Mouse (Mus musculus): ENCODE results near the gene Epha8. TPM values are rescaled to one million over a fixed set of nuclear protein-coding genes. Genes with fewer than 3 reads are reported as not detected.

The Epha8 gene
- polyA plus RNA-seq, 1 experiment from 2014 or later, result 1.1 TPM

GRCm38 (mm10) chr4:136907809-136908208 is 48.8 kb downstream of the Epha8 start:
- no peak for ATAC-seq (replicated peaks; ENCODE audit: low FRiP score, low TSS enrichment, low read depth)
- H3K9ac ChIP-seq (ENCODE audit: low read length), result no peak overlapping the region
- H3K27me3 ChIP-seq (replicated peaks; ENCODE audit: control insufficient read depth, insufficient read depth, low read length), result peaks cover 58% of the 10 kb centered on the region

GRCm38 (mm10) chr4:136907033-136907432 is 49.6 kb downstream of the Epha8 start:
- no peak overlapping the region for H3K4me3 ChIP-seq (ENCODE audit: low read depth, low read length)
- DNase-seq (ENCODE audit: low spot score) (peak; percentile 88), ATAC-seq (replicated peaks; ENCODE audit: low FRiP score, low TSS enrichment, low read depth) (no peak; the same call in 1 of the 2 replicates)
- H3K27me3 ChIP-seq (replicated peaks; ENCODE audit: control insufficient read depth, insufficient read depth, low read length), result peaks cover 50% of the 10 kb centered on the region
- H3K9ac ChIP-seq (ENCODE audit: low read length), result no peak overlapping the region
- WGBS, result 10% methylated on average over 7 of the region's 7 CpGs
- no peaks in the 10 kb centered on the region for H3K4me1 ChIP-seq (replicated peaks; ENCODE audit: control insufficient read depth, insufficient read depth, low read length)
- no peak overlapping the region for H3K27ac ChIP-seq (ENCODE audit: low read depth)
- no peak overlapping the region for H3K4me2 ChIP-seq (ENCODE audit: low read length)
- H3K9me3 ChIP-seq (ENCODE audit: control insufficient read depth, low read length), result no peaks in the 10 kb centered on the region
- no peaks in the 10 kb centered on the region for H3K36me3 ChIP-seq (ENCODE audit: control insufficient read depth, insufficient read depth, low read length)

More at GRCm38 (mm10) chr4:136907809-136908208, 48.8 kb downstream of the Epha8 start:
- Histone ChIP-seq H3K27ac (ENCODE audit: low read depth) (no peak overlapping the region), H3K36me3 (ENCODE audit: control insufficient read depth, insufficient read depth, low read length) (no peaks in the 10 kb centered on the region), H3K4me3 (ENCODE audit: low read depth, low read length) (no peak overlapping the region), H3K4me1 (replicated peaks; ENCODE audit: control insufficient read depth, insufficient read depth, low read length) (no peaks in the 10 kb centered on the region), H3K4me2 (ENCODE audit: low read length) (no peak overlapping the region), H3K9me3 (ENCODE audit: control insufficient read depth, low read length) (no peaks in the 10 kb centered on the region)
- no peak for DNase-seq (ENCODE audit: low spot score)

GRCm38 (mm10) chr4:136904767-136905539 is 51.7 kb downstream of the Epha8 start:
- ATAC-seq (replicated peaks; ENCODE audit: low FRiP score, low TSS enrichment, low read depth), result no peak
- Histone ChIP-seq H3K36me3 (ENCODE audit: control insufficient read depth, insufficient read depth, low read length) (no peaks in the 10 kb centered on the region), H3K27ac (ENCODE audit: low read depth) (no peak overlapping the region), H3K27me3 (replicated peaks; ENCODE audit: control insufficient read depth, insufficient read depth, low read length) (peaks cover 35% of the 10 kb centered on the region), H3K9ac (ENCODE audit: low read length) (no peak overlapping the region), H3K4me1 (replicated peaks; ENCODE audit: control insufficient read depth, insufficient read depth, low read length) (no peaks in the 10 kb centered on the region), H3K9me3 (ENCODE audit: control insufficient read depth, low read length) (no peaks in the 10 kb centered on the region), H3K4me2 (ENCODE audit: low read length) (no peak overlapping the region), H3K4me3 (ENCODE audit: low read depth, low read length) (no peak overlapping the region)
- WGBS, result 3% methylated on average over 23 of the region's 23 CpGs
- DNase-seq (ENCODE audit: low spot score), result no peak

GRCm38 (mm10) chr4:136899154-136899553 is 57.5 kb downstream of the Epha8 start:
- ATAC-seq (replicated peaks; ENCODE audit: low FRiP score, low TSS enrichment, low read depth), result no peak
- H3K4me1 ChIP-seq (replicated peaks; ENCODE audit: control insufficient read depth, insufficient read depth, low read length), result peaks cover 6% of the 10 kb centered on the region; the same call in 1 of the 2 replicates
- H3K27me3 ChIP-seq (replicated peaks; ENCODE audit: control insufficient read depth, insufficient read depth, low read length), result peaks cover 25% of the 10 kb centered on the region
- H3K4me3 ChIP-seq (ENCODE audit: low read depth, low read length), result no peak overlapping the region
- no peaks in the 10 kb centered on the region for H3K9me3 ChIP-seq (ENCODE audit: control insufficient read depth, low read length)
- DNase-seq (ENCODE audit: low spot score), result no peak
- no peaks in the 10 kb centered on the region for H3K36me3 ChIP-seq (ENCODE audit: control insufficient read depth, insufficient read depth, low read length)
- WGBS, result 63% methylated on average over 7 of the region's 7 CpGs
- H3K27ac ChIP-seq (ENCODE audit: low read depth), result no peak overlapping the region
- H3K9ac ChIP-seq (ENCODE audit: low read length), result no peak overlapping the region
- H3K4me2 ChIP-seq (ENCODE audit: low read length), result no peak overlapping the region

GRCm38 (mm10) chr4:136898637-136899036 is 58.0 kb downstream of the Epha8 start, which contains the start of gene C1qa:
Gene C1qa (minus strand): TSS chr4:136898803.
- Histone ChIP-seq H3K4me2 (ENCODE audit: low read length) (no peak within 1 kb of the TSS), H3K27ac (ENCODE audit: low read depth) (no peak within 1 kb of the TSS), H3K27me3 (replicated peaks; ENCODE audit: control insufficient read depth, insufficient read depth, low read length) (peaks cover 20% of the 10 kb centered on the region), H3K4me3 (ENCODE audit: low read depth, low read length) (no peak within 1 kb of the TSS), H3K36me3 (ENCODE audit: control insufficient read depth, insufficient read depth, low read length) (no peaks in the 10 kb centered on the region), H3K9me3 (ENCODE audit: control insufficient read depth, low read length) (no peaks in the 10 kb centered on the region), H3K4me1 (replicated peaks; ENCODE audit: control insufficient read depth, insufficient read depth, low read length) (peaks cover 6% of the 10 kb centered on the region; the same call in 1 of the 2 replicates), H3K9ac (ENCODE audit: low read length) (no peak within 1 kb of the TSS)
- no peak for ATAC-seq (replicated peaks; ENCODE audit: low FRiP score, low TSS enrichment, low read depth)
- no peak for DNase-seq (ENCODE audit: low spot score)
- 71% methylated on average over 9 of the region's 9 CpGs for WGBS

GRCm38 (mm10) chr4:136898084-136898598 is 58.5 kb downstream of the Epha8 start:
- peaks cover 6% of the 10 kb centered on the region; the same call in 1 of the 2 replicates for H3K4me1 ChIP-seq (replicated peaks; ENCODE audit: control insufficient read depth, insufficient read depth, low read length)
- H3K4me3 ChIP-seq (ENCODE audit: low read depth, low read length), result no peak overlapping the region
- DNase-seq (ENCODE audit: low spot score) (no peak), ATAC-seq (replicated peaks; ENCODE audit: low FRiP score, low TSS enrichment, low read depth) (no peak)
- no peaks in the 10 kb centered on the region for H3K36me3 ChIP-seq (ENCODE audit: control insufficient read depth, insufficient read depth, low read length)
- no peaks in the 10 kb centered on the region for H3K9me3 ChIP-seq (ENCODE audit: control insufficient read depth, low read length)
- H3K9ac ChIP-seq (ENCODE audit: low read length), result no peak overlapping the region
- no peak overlapping the region for H3K27ac ChIP-seq (ENCODE audit: low read depth)
- 27% methylated on average over 9 of the region's 9 CpGs for WGBS
- H3K27me3 ChIP-seq (replicated peaks; ENCODE audit: control insufficient read depth, insufficient read depth, low read length), result peaks cover 20% of the 10 kb centered on the region
- no peak overlapping the region for H3K4me2 ChIP-seq (ENCODE audit: low read length)

- no peak overlapping the region for H3K4me3 ChIP-seq (ENCODE audit: low read depth, low read length)
- WGBS, result 42% methylated on average over 10 of the region's 10 CpGs
- H3K9ac ChIP-seq (ENCODE audit: low read length), result no peak overlapping the region
- H3K9me3 ChIP-seq (ENCODE audit: control insufficient read depth, low read length), result no peaks in the 10 kb centered on the region
- no peak overlapping the region for H3K27ac ChIP-seq (ENCODE audit: low read depth)
- H3K4me2 ChIP-seq (ENCODE audit: low read length), result no peak overlapping the region
- peaks cover 20% of the 10 kb centered on the region for H3K27me3 ChIP-seq (replicated peaks; ENCODE audit: control insufficient read depth, insufficient read depth, low read length)
- no peak for DNase-seq (ENCODE audit: low spot score)
- H3K36me3 ChIP-seq (ENCODE audit: control insufficient read depth, insufficient read depth, low read length), result no peaks in the 10 kb centered on the region
- H3K4me1 ChIP-seq (replicated peaks; ENCODE audit: control insufficient read depth, insufficient read depth, low read length), result peaks cover 6% of the 10 kb centered on the region; the same call in 1 of the 2 replicates
- ATAC-seq (replicated peaks; ENCODE audit: low FRiP score, low TSS enrichment, low read depth), result no peak
These were observed 60.2 kb downstream of the Epha8 start for GRCm38 (mm10) chr4:136896461-136896860.

- H3K27ac ChIP-seq (ENCODE audit: low read depth), result no peak overlapping the region
- H3K4me2 ChIP-seq (ENCODE audit: low read length), result no peak overlapping the region
- peaks cover 6% of the 10 kb centered on the region; the same call in 1 of the 2 replicates for H3K4me1 ChIP-seq (replicated peaks; ENCODE audit: control insufficient read depth, insufficient read depth, low read length)
- no peak for DNase-seq (ENCODE audit: low spot score)
- H3K9ac ChIP-seq (ENCODE audit: low read length), result no peak overlapping the region
- no peak for ATAC-seq (replicated peaks; ENCODE audit: low FRiP score, low TSS enrichment, low read depth)
- WGBS, result 9% methylated on average over 13 of the region's 15 CpGs
- H3K4me3 ChIP-seq (ENCODE audit: low read depth, low read length), result no peak overlapping the region
- no peaks in the 10 kb centered on the region for H3K36me3 ChIP-seq (ENCODE audit: control insufficient read depth, insufficient read depth, low read length)
- peaks cover 20% of the 10 kb centered on the region for H3K27me3 ChIP-seq (replicated peaks; ENCODE audit: control insufficient read depth, insufficient read depth, low read length)
- H3K9me3 ChIP-seq (ENCODE audit: control insufficient read depth, low read length), result no peaks in the 10 kb centered on the region
These were observed 60.8 kb downstream of the Epha8 start for GRCm38 (mm10) chr4:136895861-136896260.

Data from intestine, embryonic 14.5 days (tissue).